Mouse (Mus musculus): ENCODE measurements around the gene Elp5.
A peak's percentile ranks its signal among the peaks of the same experiment; 100 is the strongest.
"Not testable (repeated sequence)": the region's sequence is repeated elsewhere in the genome, so short reads cannot be mapped to it uniquely, and the experiment has no call there.

The Elp5 gene

DNA sequence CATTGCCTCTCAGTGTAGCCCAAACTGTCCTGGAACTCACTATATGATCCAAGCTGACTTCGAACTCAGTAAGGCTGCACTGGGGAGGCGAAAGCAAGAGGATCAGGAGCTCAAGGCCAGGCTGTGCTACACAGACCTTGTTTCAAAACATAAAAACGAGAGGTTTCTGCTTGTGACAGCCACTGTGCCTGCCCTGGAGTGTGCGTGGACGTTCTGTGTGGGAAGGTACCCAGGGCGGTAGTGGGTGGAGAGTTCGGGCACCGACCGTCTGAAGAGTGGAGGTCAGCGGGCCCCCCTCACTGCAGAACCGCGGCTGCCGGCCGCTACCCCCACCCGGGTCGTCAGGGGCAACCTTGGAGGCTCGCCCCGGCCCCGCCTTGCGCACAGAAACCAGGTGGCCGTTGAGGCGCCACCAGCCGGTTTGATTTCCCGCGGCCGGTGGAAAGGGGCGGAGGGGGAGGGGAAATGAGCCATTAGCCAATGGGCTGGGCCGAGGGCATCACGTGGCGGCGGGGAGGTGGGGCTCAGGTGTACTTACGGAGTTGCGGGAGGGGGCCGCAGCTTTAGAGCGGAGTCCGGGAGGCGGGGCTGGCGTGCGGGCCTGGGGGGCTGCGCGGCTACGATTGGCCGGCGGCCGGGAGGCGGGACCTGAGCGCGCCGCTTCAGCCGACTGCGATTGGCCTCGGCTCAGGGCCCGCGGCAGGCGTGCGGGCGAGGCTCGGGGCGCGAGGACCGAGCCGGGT is 47.0 kb downstream of the Elp5 start, which contains the start of gene Ybx2:
TSS of gene Ybx2 (plus strand) at position 660 of the 743 bp plus-strand sequence.
- DNase-seq (ENCODE audit: low spot score in 2 of 2) = peak; percentile 76 to 81

DNA sequence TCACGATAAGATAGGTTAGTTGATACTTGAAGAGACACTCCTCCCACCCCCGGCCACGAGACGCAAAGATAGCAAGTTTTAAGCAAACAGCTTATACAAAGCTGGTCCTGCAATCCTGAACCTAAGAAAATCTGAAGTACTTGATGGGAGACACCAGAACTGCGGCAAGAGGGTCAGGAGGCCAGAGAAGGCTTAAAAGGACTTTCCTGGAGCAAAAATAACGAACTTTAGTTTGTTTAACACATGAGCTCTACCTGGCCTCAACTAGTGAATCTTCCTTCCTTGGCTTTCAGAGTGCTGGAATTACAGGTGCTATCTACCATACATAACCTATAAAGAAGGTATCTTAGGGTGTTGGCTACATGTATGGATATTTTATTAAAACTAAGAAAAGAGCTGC is 47.6 kb downstream of the Elp5 start:
- no peak for DNase-seq (ENCODE audit: low spot score in 2 of 2)

DNA sequence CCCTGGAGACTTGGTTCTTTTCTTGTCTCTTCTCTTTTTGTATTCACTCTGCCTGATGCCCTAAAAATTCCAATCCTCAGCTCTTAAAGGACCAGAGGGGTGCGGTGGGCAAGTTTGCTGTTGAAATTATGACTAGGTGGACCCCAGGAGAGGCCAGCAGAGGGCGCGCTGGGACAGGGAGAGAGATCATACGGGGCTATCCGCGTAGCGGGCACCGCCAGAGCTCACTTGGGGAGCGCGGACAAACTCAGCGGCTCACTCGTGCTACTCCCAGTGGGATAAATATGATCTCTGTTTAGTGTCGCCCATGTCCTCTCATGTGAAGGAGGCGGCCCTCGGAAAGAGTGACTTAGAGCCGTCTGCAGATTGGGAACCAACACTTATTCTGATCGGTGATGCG is 48.1 kb downstream of the Elp5 start:
- peak; percentile 91 to 97 for DNase-seq (ENCODE audit: low spot score in 2 of 2)

DNA sequence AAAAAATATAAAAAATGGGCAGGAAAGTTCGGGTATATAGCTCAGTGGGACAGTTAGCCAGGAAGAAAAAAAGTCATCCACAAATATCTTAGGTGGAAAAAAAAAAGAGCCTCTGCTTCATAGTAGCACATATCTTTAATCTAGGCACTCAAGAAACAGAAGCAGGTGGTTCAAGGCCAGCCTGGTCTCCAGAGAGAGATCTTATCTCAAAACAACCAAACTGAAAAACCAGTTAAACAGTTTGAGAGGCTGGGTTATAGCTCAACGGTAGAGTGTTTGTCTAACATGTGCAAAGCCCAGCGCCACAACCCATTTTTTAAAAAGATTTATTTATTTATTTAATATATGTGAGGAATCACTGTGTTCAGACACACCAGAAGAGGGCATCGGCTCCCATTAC is 49.3 kb downstream of the Elp5 start:
- DNase-seq (ENCODE audit: low spot score in 2 of 2) = no peak

DNA sequence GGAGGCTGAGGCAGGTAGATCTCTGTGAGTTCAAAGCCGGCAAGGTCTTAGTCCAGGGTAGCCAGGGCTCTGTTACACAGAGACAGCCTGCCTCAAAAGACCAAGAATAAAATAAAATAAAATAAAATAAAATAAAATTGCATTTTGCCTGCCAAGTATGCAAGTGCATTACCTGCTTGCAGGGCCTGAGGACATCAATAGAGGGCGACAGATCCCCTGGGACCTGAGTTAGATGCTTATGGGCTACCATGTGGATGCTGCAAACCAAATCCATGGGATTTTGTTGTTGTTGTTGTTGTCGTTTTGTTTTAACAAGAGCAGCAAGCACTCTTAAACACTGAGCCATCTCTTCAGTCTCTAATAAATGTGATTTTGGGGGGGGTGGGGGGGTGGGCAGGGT is 50.1 kb downstream of the Elp5 start:
- no peak for DNase-seq (ENCODE audit: low spot score in 2 of 2)

DNA sequence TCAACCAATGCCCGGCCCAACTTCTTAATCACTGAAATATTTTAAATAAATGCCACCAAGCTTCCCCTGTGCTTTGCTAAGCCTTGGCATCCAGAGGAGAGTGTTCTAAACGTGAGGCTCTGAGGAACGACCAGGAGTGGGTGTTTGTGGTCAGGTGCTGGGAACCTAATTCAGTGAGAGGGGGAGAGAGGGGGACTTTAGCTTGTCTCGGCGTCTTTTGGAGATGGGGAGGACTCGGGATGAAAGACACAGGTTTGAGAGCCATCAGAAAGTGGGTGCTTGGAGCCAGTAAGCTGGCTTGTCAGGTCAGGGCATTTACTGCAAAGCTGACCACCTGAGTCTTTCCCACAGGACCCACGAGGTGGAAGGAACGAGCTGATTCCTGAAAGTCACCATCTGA is 50.5 kb downstream of the Elp5 start:
- no peak for DNase-seq (ENCODE audit: low spot score in 2 of 2)

DNA sequence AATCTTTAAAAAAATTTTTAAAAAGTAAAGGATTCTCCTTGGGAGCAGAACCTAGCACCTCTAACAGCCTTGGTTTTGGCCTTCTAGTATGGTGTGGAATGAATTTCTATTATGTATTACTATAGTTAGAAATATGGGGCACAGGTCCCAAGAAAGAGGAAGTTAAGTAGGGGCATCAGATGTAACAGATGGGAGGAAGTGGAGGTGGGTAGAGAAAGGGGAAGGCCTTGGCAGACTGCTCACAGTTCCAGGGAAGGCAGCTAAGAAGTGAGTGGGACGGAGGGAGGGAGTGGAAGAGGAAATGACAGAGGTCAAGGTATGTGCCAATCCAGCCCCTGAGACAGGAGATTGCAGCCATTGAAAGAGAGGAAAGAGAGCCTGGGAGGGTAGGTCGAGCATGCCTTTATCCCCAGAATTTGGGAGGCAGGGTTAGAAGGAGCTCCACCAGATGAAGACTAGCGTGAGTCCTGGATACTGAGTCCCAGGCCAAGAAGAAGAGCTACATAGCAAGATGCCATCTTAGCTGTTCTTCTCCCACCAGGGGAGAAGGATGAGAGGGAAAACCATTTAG is 51.3 kb downstream of the Elp5 start:
- no peak for DNase-seq (ENCODE audit: low spot score in 2 of 2)

DNA sequence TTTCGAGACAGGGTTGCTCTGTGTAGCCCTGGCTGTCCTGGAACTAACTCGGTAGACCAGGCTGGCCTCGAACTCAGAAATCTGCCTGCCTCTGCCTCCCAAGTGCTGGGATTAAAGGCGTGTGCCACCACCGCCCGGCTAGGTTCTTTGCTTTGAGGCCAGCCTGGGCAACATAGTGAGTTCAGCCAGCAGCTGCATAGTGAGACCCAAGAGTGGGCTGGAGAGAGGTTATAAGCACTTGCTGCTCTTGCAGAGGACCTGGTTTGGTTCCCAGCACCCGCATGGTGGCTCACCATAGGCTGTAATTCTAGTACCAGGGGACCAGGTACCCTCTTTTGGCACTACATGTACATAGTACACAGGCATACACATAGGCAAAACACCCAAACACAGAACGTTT is 52.1 kb downstream of the Elp5 start:
- not testable (repeated sequence) for DNase-seq (ENCODE audit: low spot score in 2 of 2)

DNA sequence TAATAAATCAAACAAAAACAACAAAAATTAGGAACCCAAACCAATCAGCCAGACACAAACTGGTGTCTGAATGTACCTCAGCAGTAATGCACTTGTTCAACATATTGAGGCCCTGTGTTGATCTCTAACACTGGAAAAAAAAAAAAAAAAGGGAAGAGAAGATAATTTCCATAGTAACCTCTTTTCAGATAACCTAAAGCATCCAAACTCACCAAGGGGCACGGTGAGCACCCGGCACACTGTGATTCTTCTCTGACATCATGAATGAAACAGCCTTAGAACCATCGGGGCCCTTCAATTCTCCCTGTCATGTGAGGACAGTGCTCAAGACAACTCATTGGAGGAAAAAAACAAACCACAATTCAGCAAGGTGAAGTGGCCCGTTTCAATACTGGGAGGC is 52.6 kb downstream of the Elp5 start:
- DNase-seq (ENCODE audit: low spot score in 2 of 2) = no peak

DNA sequence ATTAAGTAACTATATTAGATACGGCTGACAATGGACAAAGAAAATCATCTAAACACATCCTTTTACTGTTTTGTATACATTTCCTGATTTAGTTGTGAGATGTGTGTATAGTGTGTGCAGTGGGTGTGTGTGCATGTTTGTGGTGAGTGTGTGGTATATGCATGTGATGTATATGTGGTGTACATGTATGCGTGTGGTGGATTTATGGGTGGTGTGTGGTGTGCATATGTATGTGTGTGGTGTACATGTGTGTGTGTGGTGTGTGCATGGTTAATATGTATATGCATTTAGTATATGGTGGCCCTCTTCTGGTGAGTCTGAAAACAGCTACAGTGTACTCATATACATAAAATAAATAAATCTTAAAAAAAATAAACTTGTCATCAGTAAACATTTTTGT is 54.8 kb downstream of the Elp5 start:
- DNase-seq (ENCODE audit: low spot score in 2 of 2) = no peak

DNA sequence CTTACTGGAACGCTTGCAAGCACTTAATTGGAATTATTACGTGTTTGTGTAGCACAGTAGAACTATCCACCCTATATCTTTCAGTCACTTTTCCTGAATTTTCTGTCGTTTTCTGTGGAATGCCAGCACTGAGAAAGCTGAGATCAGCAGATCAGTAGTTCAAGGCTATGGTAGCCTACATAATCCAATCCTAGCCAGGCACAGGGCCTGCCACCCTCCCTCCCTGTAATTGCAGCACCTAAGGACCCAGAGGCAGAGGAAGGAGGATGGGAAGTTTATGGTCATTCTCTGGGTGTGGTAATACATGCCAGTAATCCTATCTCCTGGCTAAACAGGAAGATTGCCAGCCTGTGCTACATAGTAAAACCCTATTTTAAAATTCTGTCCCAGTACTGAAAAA is 59.5 kb downstream of the Elp5 start:
- no peak for DNase-seq (ENCODE audit: low spot score in 2 of 2)

DNA sequence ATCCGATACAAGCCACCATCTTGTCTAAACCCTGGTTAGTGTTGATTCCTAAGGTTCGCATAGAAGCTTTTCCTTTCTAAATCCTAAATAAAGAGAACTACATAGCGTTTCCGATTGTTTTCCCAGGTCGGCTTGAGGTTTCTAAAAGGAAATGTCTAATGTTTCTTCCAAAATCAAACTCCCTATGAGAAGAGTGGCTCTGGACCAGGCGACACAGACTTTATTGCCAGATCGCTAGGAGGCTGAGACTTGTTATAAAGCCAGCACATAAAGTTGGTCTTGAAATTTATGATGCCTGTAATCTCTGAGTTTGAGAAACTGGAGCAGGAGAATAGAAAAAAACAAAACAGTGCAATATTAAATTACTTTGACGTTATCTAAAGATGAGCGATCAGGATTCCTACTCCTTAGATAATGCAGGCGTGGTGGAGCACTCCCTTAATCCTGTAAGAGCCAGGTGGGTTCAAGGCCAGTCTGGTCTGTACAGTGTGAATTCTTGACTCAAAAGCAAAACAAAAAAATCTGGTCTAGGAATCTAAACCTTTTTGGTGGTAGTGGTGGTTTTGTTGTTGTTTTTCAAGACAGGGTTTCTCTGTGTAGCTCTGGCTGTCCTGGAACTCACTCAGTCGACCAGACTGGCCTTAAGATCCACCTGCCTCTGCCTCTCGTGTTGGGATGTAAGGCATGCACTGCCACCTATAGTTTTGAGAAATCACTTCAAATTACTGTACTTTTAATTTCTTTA is 60.1 kb downstream of the Elp5 start:
- DNase-seq (ENCODE audit: low spot score in 2 of 2) = no peak

DNA sequence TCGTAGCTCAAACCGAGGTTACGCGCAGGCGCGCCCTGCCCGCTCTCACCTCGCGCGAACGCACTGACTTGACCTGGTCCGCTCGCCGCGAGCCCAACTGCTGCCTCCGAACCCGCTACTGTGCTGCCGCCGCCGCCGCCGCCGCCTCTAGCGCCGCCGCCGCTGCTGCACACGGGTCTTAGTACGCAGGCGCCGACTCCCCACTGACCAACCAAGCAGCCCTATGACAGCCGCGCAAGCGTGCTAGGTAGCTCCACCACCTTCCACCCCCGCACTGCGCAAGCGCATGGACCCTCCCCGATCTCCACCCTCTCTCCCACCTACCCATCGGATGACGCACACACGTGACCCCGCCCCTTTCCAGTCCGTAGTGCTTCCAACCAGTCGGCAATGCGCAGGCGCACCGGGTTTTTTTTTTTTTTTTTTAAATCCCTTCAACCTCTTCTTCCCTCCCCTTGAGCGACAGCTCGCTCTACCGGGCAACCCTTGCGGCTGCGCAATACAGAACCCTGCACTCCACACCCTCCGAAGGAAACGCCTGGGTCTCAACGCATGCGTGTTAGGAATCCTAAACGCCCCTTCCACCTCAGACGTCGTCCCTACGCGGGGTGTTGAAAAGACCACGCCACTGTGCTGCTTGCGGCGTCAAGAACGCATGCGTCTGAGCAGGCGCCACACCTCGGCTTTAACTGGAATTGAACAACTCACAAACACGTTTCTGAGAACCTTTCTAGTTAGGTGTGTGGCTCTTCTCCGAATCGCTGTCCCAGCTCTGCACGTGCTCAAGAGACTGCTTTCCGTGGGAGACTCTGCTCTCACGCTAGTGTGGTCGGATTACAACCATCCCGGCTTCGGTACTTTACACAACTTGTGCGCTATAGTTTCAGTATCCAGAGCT is 61.0 kb downstream of the Elp5 start, which contains the start of gene Eif5a:
TSS of gene Eif5a (minus strand) at position 845 of the 898 bp plus-strand sequence.
- peak; percentile 100 for DNase-seq (ENCODE audit: low spot score in 2 of 2)

DNA sequence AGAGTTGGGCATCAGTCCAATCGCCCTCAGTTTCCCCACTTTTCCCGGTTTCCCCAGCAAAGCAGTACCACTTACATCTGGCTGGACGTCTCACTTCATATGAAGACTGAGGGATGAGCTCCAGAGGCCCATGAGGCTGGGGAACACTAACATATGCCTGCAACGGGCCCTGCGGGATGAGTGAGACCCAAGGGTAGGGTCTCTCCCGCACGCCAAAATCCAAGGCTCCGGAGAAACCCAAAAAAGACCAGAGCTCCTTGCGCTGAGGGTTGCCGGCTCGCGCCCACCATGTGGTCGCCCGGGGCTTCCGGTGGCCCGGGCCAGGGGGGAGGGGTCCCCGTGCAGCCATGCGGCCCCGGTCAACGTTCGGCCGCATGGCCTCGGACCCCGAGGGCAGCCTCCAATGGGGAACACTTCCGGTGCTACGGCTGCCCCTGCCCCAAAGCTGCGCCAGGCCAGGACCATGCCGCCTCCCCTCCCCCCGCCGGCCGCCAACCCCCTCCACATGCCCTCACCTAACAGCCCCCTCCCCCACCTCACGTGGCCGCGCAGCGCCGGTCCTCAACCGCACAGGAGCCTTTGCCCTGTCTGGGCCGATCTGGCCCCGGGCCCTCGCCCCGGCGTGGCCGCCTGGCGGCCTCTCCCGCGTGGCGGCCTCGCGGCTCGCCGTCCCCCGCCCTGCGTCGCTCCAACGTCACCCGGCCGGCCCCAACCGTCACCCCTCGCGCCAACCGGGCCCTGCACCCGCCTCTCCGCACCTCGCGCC is 61.9 kb downstream of the Elp5 start:
- DNase-seq (ENCODE audit: low spot score in 2 of 2) = no peak

DNA sequence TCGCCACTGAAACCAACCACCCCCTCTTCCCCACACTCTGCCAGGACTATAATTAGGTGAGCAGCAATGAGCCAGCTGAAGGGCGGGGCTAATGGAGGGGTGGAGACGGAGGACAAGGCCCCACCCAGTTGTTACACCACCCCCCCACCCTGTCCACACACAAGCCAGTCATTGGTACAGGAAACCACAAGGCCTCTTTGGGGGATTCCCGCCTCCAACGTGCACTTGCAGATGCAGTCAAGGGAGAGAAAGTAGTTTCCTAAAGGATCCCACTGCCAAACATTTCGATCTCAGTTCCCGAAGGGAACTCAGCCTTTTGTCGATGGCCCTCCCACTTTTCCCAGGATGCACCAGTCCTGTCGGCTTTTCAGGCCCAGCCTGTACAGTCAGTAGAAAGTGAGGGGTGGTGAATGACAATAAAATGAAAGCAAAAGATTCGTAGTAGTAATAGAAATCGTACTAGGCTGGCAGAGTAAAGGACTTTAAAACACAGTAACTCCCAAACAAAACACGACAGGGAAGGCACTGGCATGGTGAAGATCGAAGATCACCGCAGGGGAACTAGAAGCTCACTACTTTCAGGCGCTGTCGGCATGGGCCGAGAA is 62.6 kb downstream of the Elp5 start:
- DNase-seq (ENCODE audit: low spot score in 2 of 2) = peak; percentile 78 to 83

DNA sequence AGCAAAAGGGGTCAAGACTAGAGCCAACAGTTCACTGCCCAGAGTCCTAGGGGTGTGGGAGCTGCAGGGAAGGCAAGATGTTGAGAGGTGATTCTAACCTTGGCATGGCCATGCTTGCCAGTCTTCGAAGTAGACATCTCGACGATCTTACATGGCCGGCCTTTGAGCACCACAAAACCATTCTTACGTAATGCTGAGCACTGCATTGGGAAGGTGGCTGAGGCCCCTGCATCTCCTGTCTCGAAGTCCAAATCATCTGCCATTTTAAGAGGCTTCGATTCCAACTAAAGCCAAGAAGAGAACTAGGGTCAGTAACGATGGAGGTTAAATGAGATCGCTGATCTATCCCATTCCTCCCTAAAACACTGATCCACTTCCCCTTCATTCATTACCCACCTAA is 63.3 kb downstream of the Elp5 start:
- no peak for DNase-seq (ENCODE audit: low spot score in 2 of 2)

Data from spleen, postnatal 14 days (tissue).